Mouse (Mus musculus): ENCODE results near the gene Olfr394. TPM values are rescaled to one million over a fixed set of nuclear protein-coding genes. Genes with fewer than 3 reads are reported as not detected.
"Not testable (repeated sequence)": the region's sequence is repeated elsewhere in the genome, so short reads cannot be mapped to it uniquely, and the experiment has no call there.

The Olfr394 gene
- not detected in 2 replicates for total RNA-seq (2021)
- long read RNA-seq, experiment 1: 0 reads
- long read RNA-seq, experiment 2: 0 reads

DNA sequence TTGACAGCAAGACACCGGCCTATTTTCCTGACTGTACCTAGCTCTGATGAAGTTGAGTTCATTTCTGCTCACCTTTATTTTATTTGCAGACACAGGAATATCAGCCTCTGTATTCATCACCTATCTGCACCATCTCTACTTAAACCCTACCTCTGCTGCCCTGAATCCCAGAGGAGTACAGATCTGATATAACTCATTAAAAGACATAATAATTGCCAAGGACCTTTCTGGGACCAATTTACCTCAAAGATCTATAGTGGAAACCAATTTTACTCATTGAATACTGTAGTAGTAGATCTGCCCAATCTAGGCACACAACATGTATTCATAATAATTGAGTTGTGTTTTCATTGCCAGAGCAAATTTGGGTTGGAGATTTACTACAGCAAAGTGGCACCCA lies at the start of gene Olfr394:
Gene Olfr394 (minus strand): TSS at position 101 of the 400 bp plus-strand sequence.
- DNase-seq: no peak

DNA sequence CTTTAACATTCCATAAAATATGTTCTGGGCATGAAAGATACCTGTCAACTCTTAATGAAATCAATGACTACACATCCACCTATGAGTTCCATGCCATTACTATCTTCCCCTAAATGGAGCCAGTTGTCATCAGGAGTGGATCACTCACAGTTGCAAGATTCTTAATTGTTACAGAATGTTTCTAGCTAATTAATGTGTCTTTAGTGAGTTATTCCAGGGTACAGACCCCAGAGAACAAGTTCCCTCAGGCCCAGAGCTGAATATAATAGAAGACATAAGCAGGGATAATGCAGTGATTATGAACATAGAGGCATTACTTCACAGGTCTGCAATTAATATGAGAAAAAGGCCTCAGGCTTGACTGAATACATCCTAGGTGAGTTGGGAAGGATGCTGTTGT lies 45.8 kb upstream of the Olfr394 start, which contains the start of gene Olfr23:
Gene Olfr23 (plus strand): TSS at position 301 of the 400 bp plus-strand sequence.
- no peak for DNase-seq

GRCm38 (mm10) chr11:73909199-73909598 lies 18.6 kb upstream of the Olfr394 start, which contains the start of gene Olfr395:
Olfr395 (minus strand) TSS chr11:73909299.
- not testable (repeated sequence) for DNase-seq

GRCm38 (mm10) chr11:73851354-73851753 lies 39.2 kb downstream of the Olfr394 start, which contains the start of gene Olfr393:
Olfr393 (minus strand) TSS chr11:73851454.
- DNase-seq: no peak

Other genes with a start within 250 kb of the Olfr394 start
- gene Zfp735, start 202.0 kb downstream of the Olfr394 start, total RNA-seq (2021): not detected in 2 replicates
- not detected in 2 replicates for gene Olfr389, start 110.1 kb downstream of the Olfr394 start, total RNA-seq (2021)
- gene Olfr390, start 107.8 kb downstream of the Olfr394 start, total RNA-seq (2021): not detected in 2 replicates
- not detected in 2 replicates for gene Olfr391-ps, start 87.7 kb downstream of the Olfr394 start, total RNA-seq (2021)
- gene Olfr392, start 73.7 kb downstream of the Olfr394 start, total RNA-seq (2021): not detected in 2 replicates
- gene Olfr393, start 39.3 kb downstream of the Olfr394 start, total RNA-seq (2021): not detected in 2 replicates
- not detected in 2 replicates for gene Olfr395, start 18.5 kb upstream of the Olfr394 start, total RNA-seq (2021)
- not detected in 2 replicates for gene Olfr23, start 45.9 kb upstream of the Olfr394 start, total RNA-seq (2021)
- gene Olfr397, start 70.0 kb upstream of the Olfr394 start, total RNA-seq (2021): not detected in 2 replicates
- not detected in 2 replicates for gene Olfr398, start 99.6 kb upstream of the Olfr394 start, total RNA-seq (2021)
- gene Olfr139, start 165.8 kb upstream of the Olfr394 start, total RNA-seq (2021): not detected in 2 replicates
- gene Olfr399, start 165.8 kb upstream of the Olfr394 start, total RNA-seq (2021): not detected in 2 replicates
- gene Zfp616, start 179.2 kb upstream of the Olfr394 start, total RNA-seq (2021): not detected in 2 replicates
- gene Olfr401, start 222.9 kb upstream of the Olfr394 start, total RNA-seq (2021): not detected in 2 replicates